Mouse (Mus musculus): Measurements from ENCODE around the gene Crebl2. TPM values are rescaled to one million over a fixed set of nuclear protein-coding genes. Genes with fewer than 3 reads are reported as not detected.

Gene Crebl2
- total and polyA plus RNA-seq, 3 experiments = 6.6 to 42.2 (median 24.3) TPM

DNA sequence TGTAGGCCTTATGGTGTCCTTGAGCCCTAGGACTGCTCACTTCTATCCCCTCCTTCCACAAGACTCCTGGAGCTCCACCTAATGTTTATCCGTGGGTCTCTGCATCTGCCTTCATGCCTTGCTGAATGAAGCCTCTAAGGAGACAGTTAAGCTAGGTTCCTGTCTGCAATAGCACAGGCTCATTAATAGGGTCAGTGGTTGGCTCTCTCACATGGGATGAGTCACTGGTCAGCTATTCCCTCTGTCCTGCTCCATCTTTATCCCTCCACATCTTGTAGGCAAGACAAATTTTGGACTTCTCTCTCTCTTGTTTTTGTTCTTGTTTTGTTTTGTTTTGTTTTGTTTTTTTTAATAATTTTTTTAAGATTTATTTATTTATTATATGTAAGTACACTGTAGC is 75.9 kb downstream of the Crebl2 start:
- no peak for DNase-seq

Other genes starting within 250 kb of the Crebl2 start
- 1 to 10 TPM; 2.9 to 6.3 TPM for gene Mansc1, start 197.7 kb upstream of the Crebl2 start, total RNA-seq (2021)
- 2.6 and 3.7 TPM in 2 replicates for gene Mansc1, start 197.7 kb upstream of the Crebl2 start, polyA plus RNA-seq (2012; rRNA removed)
- gene Borcs5, start 190.6 kb upstream of the Crebl2 start, total RNA-seq (2021) = 10 to 100 TPM; 11.9 to 20.5 TPM
- gene Borcs5, start 190.6 kb upstream of the Crebl2 start, polyA plus RNA-seq (2012; rRNA removed) = 53.5 and 57.0 TPM in 2 replicates
- 10 to 100 TPM; 22.7 to 28.6 TPM for gene Dusp16, start 37.5 kb upstream of the Crebl2 start, total RNA-seq (2021)
- 18.7 and 19.8 TPM in 2 replicates for gene Dusp16, start 37.5 kb upstream of the Crebl2 start, polyA plus RNA-seq (2012; rRNA removed)
- gene Gpr19, start 68.4 kb downstream of the Crebl2 start, total RNA-seq (2021) = 1 to 10 TPM; 5.2 to 8.6 TPM
- gene Gpr19, start 68.4 kb downstream of the Crebl2 start, polyA plus RNA-seq (2012; rRNA removed) = 9.6 and 9.9 TPM in 2 replicates
- gene Cdkn1b, start 90.2 kb downstream of the Crebl2 start, total RNA-seq (2021) = 10 to 100 TPM; 41.5 to 42.2 TPM
- 24.5 and 31.9 TPM in 2 replicates for gene Cdkn1b, start 90.2 kb downstream of the Crebl2 start, polyA plus RNA-seq (2012; rRNA removed)
- 1 to 10 TPM; 3.9 to 4.7 TPM for gene Apold1, start 151.6 kb downstream of the Crebl2 start, total RNA-seq (2021)
- 2.0 TPM in 2 replicates for gene Apold1, start 151.6 kb downstream of the Crebl2 start, polyA plus RNA-seq (2012; rRNA removed)
- gene Ddx47, start 181.5 kb downstream of the Crebl2 start, total RNA-seq (2021) = 10 to 100 TPM; 57.9 to 61.4 TPM
- gene Ddx47, start 181.5 kb downstream of the Crebl2 start, polyA plus RNA-seq (2012; rRNA removed) = 21.7 and 23.0 TPM in 2 replicates
- 1 to 10 TPM in 1 of 2 experiments, under 1 TPM in 1; 0.55 to 1.0 TPM for gene Gprc5a, start 235.5 kb downstream of the Crebl2 start, total RNA-seq (2021)
- 0.18 and 0.27 TPM in 2 replicates for gene Gprc5a, start 235.5 kb downstream of the Crebl2 start, polyA plus RNA-seq (2012; rRNA removed)